Mouse (Mus musculus): Measurements from ENCODE around the gene B4galt4.

GRCm38 (mm10) chr16:38697611-38698010 is 44.5 kb upstream of the B4galt4 start:
- TF ChIP-seq CTCF (IDR thresholded peaks at IDR 0.05; ENCODE audit: control insufficient read depth, insufficient read depth, insufficient replicate concordance, low read depth, low read length) (no peak), POLR2A (IDR thresholded peaks at IDR 0.05; ENCODE audit: control insufficient read depth, low read depth, low read length) (no peak)
